Mouse (Mus musculus): ENCODE data around the gene Hdgfl3. TPM values are rescaled to one million over a fixed set of nuclear protein-coding genes. Genes with fewer than 3 reads are reported as not detected.

Gene Hdgfl3
- polyA plus RNA-seq, 1 experiment from 2014 or later: 61.4 TPM

- WGBS: 80% methylated on average over 3 of the region's 3 CpGs
- Histone ChIP-seq H3K4me2 (no peak overlapping the region), H3K9me3 (no peaks in the 10 kb centered on the region), H3K27ac (no peak overlapping the region), H3K9ac (no peak overlapping the region), H3K36me3 (peaks cover 18% of the 10 kb centered on the region), H3K4me3 (no peak overlapping the region), H3K4me1 (replicated peaks) (peaks cover under 1% of the 10 kb centered on the region; the same call in 1 of the 2 replicates), H3K27me3 (no peaks in the 10 kb centered on the region)
- no peak for ATAC-seq (ENCODE audit: low FRiP score)
Observed at GRCm38 (mm10) chr7:81881600-81881999, 52.7 kb downstream of the Hdgfl3 start.

- peaks cover 13% of the 10 kb centered on the region for H3K36me3 ChIP-seq
- H3K27ac ChIP-seq: no peak overlapping the region
- H3K4me3 ChIP-seq: no peak overlapping the region
- no peak for ATAC-seq (ENCODE audit: low FRiP score)
- no peaks in the 10 kb centered on the region for H3K9me3 ChIP-seq
- peaks cover 5% of the 10 kb centered on the region; the same call in 1 of the 2 replicates for H3K4me1 ChIP-seq (replicated peaks)
- no peak overlapping the region for H3K9ac ChIP-seq
- WGBS: 89% methylated on average over 4 of the region's 4 CpGs
- H3K4me2 ChIP-seq: no peak overlapping the region
- no peaks in the 10 kb centered on the region for H3K27me3 ChIP-seq
Observed at GRCm38 (mm10) chr7:81880797-81881196, 53.5 kb downstream of the Hdgfl3 start.

- ATAC-seq (ENCODE audit: low FRiP score): no peak
- Histone ChIP-seq H3K27me3 (no peaks in the 10 kb centered on the region), H3K9me3 (no peaks in the 10 kb centered on the region), H3K27ac (no peak overlapping the region), H3K4me2 (no peak overlapping the region), H3K4me3 (no peak overlapping the region), H3K4me1 (replicated peaks) (peaks cover 8% of the 10 kb centered on the region; the same call in 1 of the 2 replicates), H3K9ac (no peak overlapping the region), H3K36me3 (peaks cover 9% of the 10 kb centered on the region)
- WGBS: 87% methylated on average over 5 of the region's 5 CpGs
Observed at GRCm38 (mm10) chr7:81880286-81880685, 54.0 kb downstream of the Hdgfl3 start.

- H3K36me3 ChIP-seq: peaks cover 6% of the 10 kb centered on the region; the same call in 1 of the 2 replicates
- peaks cover 9% of the 10 kb centered on the region; the same call in 1 of the 2 replicates for H3K4me1 ChIP-seq (replicated peaks)
- no peak overlapping the region for H3K4me2 ChIP-seq
- H3K9me3 ChIP-seq: no peaks in the 10 kb centered on the region
- H3K27ac ChIP-seq: peak overlapping the region; percentile 41; the same call in 1 of the 2 replicates
- no peak overlapping the region for H3K9ac ChIP-seq
- ATAC-seq (ENCODE audit: low FRiP score): no peak; the same call in 1 of the 2 replicates
- 83% methylated on average over 9 of the region's 9 CpGs for WGBS
- no peaks in the 10 kb centered on the region for H3K27me3 ChIP-seq
- H3K4me3 ChIP-seq: no peak overlapping the region
Observed at GRCm38 (mm10) chr7:81875372-81875771, 58.9 kb downstream of the Hdgfl3 start.

GRCm38 (mm10) chr7:81874636-81875035 is 59.6 kb downstream of the Hdgfl3 start:
- no peak overlapping the region for H3K4me3 ChIP-seq
- WGBS: 65% methylated on average over 6 of the region's 6 CpGs
- no peaks in the 10 kb centered on the region for H3K27me3 ChIP-seq
- no peak overlapping the region for H3K27ac ChIP-seq
- no peak overlapping the region for H3K4me2 ChIP-seq
- peaks cover 9% of the 10 kb centered on the region; the same call in 1 of the 2 replicates for H3K4me1 ChIP-seq (replicated peaks)
- no peak overlapping the region for H3K9ac ChIP-seq
- H3K9me3 ChIP-seq: no peaks in the 10 kb centered on the region
- H3K36me3 ChIP-seq: peaks cover 6% of the 10 kb centered on the region; the same call in 1 of the 2 replicates
- ATAC-seq (ENCODE audit: low FRiP score): no peak

- ATAC-seq (ENCODE audit: low FRiP score): no peak
- 64% methylated on average over 1 of the region's 1 CpGs for WGBS
- Histone ChIP-seq H3K27me3 (no peaks in the 10 kb centered on the region), H3K36me3 (peaks cover 6% of the 10 kb centered on the region; the same call in 1 of the 2 replicates), H3K4me1 (replicated peaks) (peaks cover 9% of the 10 kb centered on the region; the same call in 1 of the 2 replicates), H3K27ac (no peak overlapping the region), H3K4me2 (no peak overlapping the region), H3K9ac (no peak overlapping the region), H3K9me3 (no peaks in the 10 kb centered on the region), H3K4me3 (no peak overlapping the region)
Observed at GRCm38 (mm10) chr7:81873807-81874206, 60.5 kb downstream of the Hdgfl3 start.

GRCm38 (mm10) chr7:81872493-81873013 is 61.7 kb downstream of the Hdgfl3 start:
- H3K27ac ChIP-seq: no peak overlapping the region
- H3K27me3 ChIP-seq: no peaks in the 10 kb centered on the region
- 82% methylated on average over 13 of the region's 13 CpGs for WGBS
- H3K9me3 ChIP-seq: no peaks in the 10 kb centered on the region
- H3K9ac ChIP-seq: no peak overlapping the region
- H3K4me3 ChIP-seq: no peak overlapping the region
- ATAC-seq (ENCODE audit: low FRiP score): no peak
- peaks cover 12% of the 10 kb centered on the region for H3K4me1 ChIP-seq (replicated peaks)
- H3K4me2 ChIP-seq: no peak overlapping the region
- H3K36me3 ChIP-seq: no peaks in the 10 kb centered on the region

GRCm38 (mm10) chr7:81868158-81868557 is 66.1 kb downstream of the Hdgfl3 start:
- Histone ChIP-seq H3K4me2 (no peak overlapping the region), H3K27me3 (no peaks in the 10 kb centered on the region), H3K9me3 (no peaks in the 10 kb centered on the region), H3K9ac (no peak overlapping the region), H3K4me1 (replicated peaks) (peaks cover 3% of the 10 kb centered on the region; the same call in 1 of the 2 replicates), H3K27ac (0 out of 2 replicates have a peak overlapping the region, but pooled peaks have one; percentile 25), H3K36me3 (no peaks in the 10 kb centered on the region), H3K4me3 (no peak overlapping the region)
- 24% methylated on average over 6 of the region's 6 CpGs for WGBS
- ATAC-seq (ENCODE audit: low FRiP score): peak; percentile 75

GRCm38 (mm10) chr7:81867231-81867930 is 66.9 kb downstream of the Hdgfl3 start:
- Histone ChIP-seq H3K4me2 (no peak overlapping the region), H3K27me3 (no peaks in the 10 kb centered on the region), H3K36me3 (no peaks in the 10 kb centered on the region), H3K27ac (no peak overlapping the region), H3K4me3 (no peak overlapping the region), H3K4me1 (replicated peaks) (peaks cover 3% of the 10 kb centered on the region; the same call in 1 of the 2 replicates), H3K9ac (no peak overlapping the region), H3K9me3 (no peaks in the 10 kb centered on the region)
- WGBS: 92% methylated on average over 9 of the region's 9 CpGs
- no peak for ATAC-seq (ENCODE audit: low FRiP score)

GRCm38 (mm10) chr7:81865937-81866336 is 68.3 kb downstream of the Hdgfl3 start:
- no peak overlapping the region for H3K4me3 ChIP-seq
- H3K36me3 ChIP-seq: no peaks in the 10 kb centered on the region
- peaks cover 6% of the 10 kb centered on the region; the same call in 1 of the 2 replicates for H3K27me3 ChIP-seq
- no peak overlapping the region for H3K9ac ChIP-seq
- WGBS: 89% methylated on average over 6 of the region's 6 CpGs
- no peak overlapping the region for H3K4me2 ChIP-seq
- peaks cover 6% of the 10 kb centered on the region for H3K4me1 ChIP-seq (replicated peaks)
- ATAC-seq (ENCODE audit: low FRiP score): no peak
- no peaks in the 10 kb centered on the region for H3K9me3 ChIP-seq
- H3K27ac ChIP-seq: no peak overlapping the region

GRCm38 (mm10) chr7:81864552-81864951 is 69.7 kb downstream of the Hdgfl3 start:
- 89% methylated on average over 6 of the region's 6 CpGs for WGBS
- Histone ChIP-seq H3K4me1 (replicated peaks) (peaks cover 16% of the 10 kb centered on the region), H3K36me3 (no peaks in the 10 kb centered on the region), H3K9ac (no peak overlapping the region), H3K27me3 (peaks cover 19% of the 10 kb centered on the region), H3K4me2 (no peak overlapping the region), H3K9me3 (no peaks in the 10 kb centered on the region), H3K27ac (no peak overlapping the region), H3K4me3 (no peak overlapping the region)
- no peak for ATAC-seq (ENCODE audit: low FRiP score)

- no peak overlapping the region for H3K27ac ChIP-seq
- peaks cover 27% of the 10 kb centered on the region for H3K27me3 ChIP-seq
- 72% methylated on average over 24 of the region's 24 CpGs for WGBS
- H3K4me3 ChIP-seq: no peak overlapping the region
- H3K36me3 ChIP-seq: no peaks in the 10 kb centered on the region
- peaks cover 30% of the 10 kb centered on the region for H3K4me1 ChIP-seq (replicated peaks)
- no peak overlapping the region for H3K4me2 ChIP-seq
- H3K9ac ChIP-seq: no peak overlapping the region
- ATAC-seq (ENCODE audit: low FRiP score): no peak
- no peaks in the 10 kb centered on the region for H3K9me3 ChIP-seq
Observed at GRCm38 (mm10) chr7:81862587-81863583, 71.4 kb downstream of the Hdgfl3 start.
